ENCODE assay signal across 8 mouse cellular contexts in genomic region chr12:44221651-44222356, GRCm38 (mm10). TPM values are rescaled to one million over a fixed set of nuclear protein-coding genes. Genes with fewer than 3 reads are reported as not detected.
A peak's percentile ranks its signal among the peaks of the same experiment; 100 is the strongest.
DNase-seq lines count a peak whose midpoint lies in the region; ATAC-seq and TF ChIP-seq lines count a peak whose summit lies in the region.

No protein-coding gene starts in this region.

- H3K9me3 ChIP-seq in forebrain, embryonic 12.5 days: no peaks in the 10 kb centered on the region
- no peaks in the 10 kb centered on the region for H3K9me3 ChIP-seq in hindbrain, embryonic 11.5 days (ENCODE audit: control insufficient read depth, low read length)
- H3K9me3 ChIP-seq in midbrain, postnatal 0 days (ENCODE audit: low read length): no peaks in the 10 kb centered on the region

- H3K4me1 ChIP-seq in forebrain, embryonic 12.5 days: no peaks in the 10 kb centered on the region; the same call in 1 of the 2 replicates
- H3K4me1 ChIP-seq in hindbrain, embryonic 11.5 days (replicated peaks; ENCODE audit: control insufficient read depth, insufficient read depth, low read length): no peaks in the 10 kb centered on the region
- H3K4me1 ChIP-seq in midbrain, postnatal 0 days (ENCODE audit: insufficient read depth, low read length): no peaks in the 10 kb centered on the region

- H3K4me2 ChIP-seq in forebrain, embryonic 12.5 days: peak overlapping the region; percentile 85
- H3K4me2 ChIP-seq in hindbrain, embryonic 11.5 days (replicated peaks; ENCODE audit: low read depth, low read length): peak overlapping the region; percentile 50
- peak overlapping the region; percentile 73 for H3K4me2 ChIP-seq in midbrain, postnatal 0 days (ENCODE audit: low read depth, low read length, poor library complexity, severe bottlenecking)

- DNase-seq in left cerebral cortex, adult 18-20 months (ENCODE audit: low spot score in 2 of 2): peak; percentile 9 to 19
- no peak for DNase-seq in left cerebral cortex, adult 11 months (ENCODE audit: low spot score)
- peak; percentile 56 for DNase-seq in hindbrain, embryonic 11.5 days (ENCODE audit: low spot score)
- DNase-seq in liver: peak; percentile 10
- no peak for DNase-seq in midbrain, postnatal 0 days (ENCODE audit: low spot score)
- DNase-seq in natural killer cell, adult 2 months (ENCODE audit: low spot score in 2 of 2): no peak

- no peak overlapping the region for H3K27ac ChIP-seq in forebrain, embryonic 12.5 days
- H3K27ac ChIP-seq in hindbrain, embryonic 11.5 days (ENCODE audit: low read depth, low read length): no peak overlapping the region
- H3K27ac ChIP-seq in midbrain, postnatal 0 days (ENCODE audit: low read depth, low read length): no peak overlapping the region

- ATAC-seq in cerebellum, adult (ENCODE audit: insufficient number of reproducible peaks, low FRiP score, low TSS enrichment): peak; percentile 70; the same call in 1 of the 2 replicates
- no peak for ATAC-seq in forebrain, embryonic 12.5 days (ENCODE audit: low FRiP score)
- peak; percentile 72; the same call in 1 of the 2 replicates for ATAC-seq in hindbrain, embryonic 11.5 days (ENCODE audit: low FRiP score)
- peak; percentile 44; the same call in 1 of the 2 replicates for ATAC-seq in midbrain, postnatal 0 days (ENCODE audit: low FRiP score)

- H3K4me3 ChIP-seq in forebrain, embryonic 12.5 days (replicated peaks): peak overlapping the region; percentile 71
- peak overlapping the region; percentile 43 for H3K4me3 ChIP-seq in hindbrain, embryonic 11.5 days (ENCODE audit: low read depth, low read length)
- H3K4me3 ChIP-seq in midbrain, postnatal 0 days (ENCODE audit: low read depth, low read length): peak overlapping the region; percentile 68

- peak overlapping the region; percentile 66 for H3K9ac ChIP-seq in forebrain, embryonic 12.5 days
- peak overlapping the region; percentile 73 for H3K9ac ChIP-seq in hindbrain, embryonic 11.5 days (ENCODE audit: low read depth, low read length)
- H3K9ac ChIP-seq in midbrain, postnatal 0 days (replicated peaks; ENCODE audit: low read length, poor library complexity, severe bottlenecking): peak overlapping the region; percentile 69

- TF ChIP-seq CTCF in midbrain, postnatal 0 days (IDR thresholded peaks at IDR 0.05): no peak

- 0 out of 2 replicates have a peak, but pooled peaks cover 4% of the 10 kb centered on the region for H3K27me3 ChIP-seq in forebrain, embryonic 12.5 days
- no peaks in the 10 kb centered on the region for H3K27me3 ChIP-seq in hindbrain, embryonic 11.5 days (ENCODE audit: control insufficient read depth, insufficient read depth, low read length)
- no peaks in the 10 kb centered on the region for H3K27me3 ChIP-seq in midbrain, postnatal 0 days (ENCODE audit: insufficient read depth, low read length)

- H3K36me3 ChIP-seq in forebrain, embryonic 12.5 days (replicated peaks): no peaks in the 10 kb centered on the region
- no peaks in the 10 kb centered on the region for H3K36me3 ChIP-seq in hindbrain, embryonic 11.5 days (ENCODE audit: control insufficient read depth, insufficient read depth, low read length)
- H3K36me3 ChIP-seq in midbrain, postnatal 0 days (ENCODE audit: insufficient read depth, low read length): no peaks in the 10 kb centered on the region

- whole genome bisulfite sequencing in forebrain, embryonic 12.5 days: 2% methylated on average over 77 of the region's 89 CpGs
- WGBS in hindbrain, embryonic 11.5 days: 2% methylated on average over 84 of the region's 89 CpGs
- 2% methylated on average over 80 of the region's 89 CpGs for WGBS in midbrain, postnatal 0 days

RNA-seq across cellular contexts. Expression of gene Pnpla8, which starts 0.6 kb away (rescaled TPM):
- total RNA-seq in left cerebral cortex, adult 18-20 months (2021): 100 to 1,000 TPM; 147 to 149 TPM
- 96.3 and 97.8 TPM in 2 replicates for polyA plus RNA-seq in forebrain, embryonic 12.5 days (2016; fragmentation: Nextera tagmentation; extraction: Ambion mirVana)
- polyA plus RNA-seq in hindbrain, embryonic 11.5 days (2014; fragmentation: Nextera tagmentation; extraction: Ambion mirVana): 77.4 and 90.1 TPM in 2 replicates
- total RNA-seq in midbrain, postnatal 0 days (2014; rRNA removed): 75.8 and 110 TPM in 2 replicates
- polyA plus RNA-seq in midbrain, postnatal 0 days (2015; fragmentation: Nextera tagmentation; extraction: Ambion mirVana): 125 TPM in 2 replicates

RNA-seq across cellular contexts. Expression of gene Dnajb9, which starts 11.7 kb away (rescaled TPM):
- 10 to 100 TPM; 41.3 to 43.4 TPM for total RNA-seq in left cerebral cortex, adult 18-20 months (2021)
- polyA plus RNA-seq in forebrain, embryonic 12.5 days (2016; fragmentation: Nextera tagmentation; extraction: Ambion mirVana): 24.1 and 25.0 TPM in 2 replicates
- polyA plus RNA-seq in hindbrain, embryonic 11.5 days (2014; fragmentation: Nextera tagmentation; extraction: Ambion mirVana): 37.1 and 38.7 TPM in 2 replicates
- total RNA-seq in midbrain, postnatal 0 days (2014; rRNA removed): 19.3 and 28.9 TPM in 2 replicates
- polyA plus RNA-seq in midbrain, postnatal 0 days (2015; fragmentation: Nextera tagmentation; extraction: Ambion mirVana): 34.5 and 35.1 TPM in 2 replicates

Comparison
In these comparisons a context has a peak if more than half of its experiments do, and no peak if none do; other contexts are left out.
1. DNase-seq: peak in left cerebral cortex, adult 18-20 months (2 of 2), hindbrain, embryonic 11.5 days (single experiment) and liver (single experiment); none in left cerebral cortex, adult 11 months (single experiment), midbrain, postnatal 0 days (single experiment) and natural killer cell, adult 2 months (0 of 2).
2. Peak in every context shown above with its lines, with median percentiles within 50 percentile points of each other: H3K4me2 ChIP-seq, H3K4me3 ChIP-seq and H3K9ac ChIP-seq.